Mouse (Mus musculus): ENCODE data around the gene Vmn1r88.

The Vmn1r88 gene

GRCm38 (mm10) chr7:13159268-13159667, at the start of gene Vmn1r88:
TSS of gene Vmn1r88 (plus strand) at chr7:13159568.
- no peak for DNase-seq

- DNase-seq = no peak
Measured at GRCm38 (mm10) chr7:13119817-13120216, 39.6 kb upstream of the Vmn1r88 start, which contains the start of gene Vmn1r86. TSS of gene Vmn1r86 (minus strand) at chr7:13119917.

- peak; percentile 18 for DNase-seq
Measured at GRCm38 (mm10) chr7:13123554-13124153, 35.7 kb upstream of the Vmn1r88 start.

GRCm38 (mm10) chr7:13131856-13132255, 27.5 kb upstream of the Vmn1r88 start:
- no peak for DNase-seq

- no peak for DNase-seq
Measured at GRCm38 (mm10) chr7:13137340-13137739, 22.0 kb upstream of the Vmn1r88 start.

- no peak for DNase-seq
Measured at GRCm38 (mm10) chr7:13140057-13140456, 19.3 kb upstream of the Vmn1r88 start, which contains the start of gene Vmn1r87. TSS of gene Vmn1r87 (minus strand) at chr7:13140157.

- DNase-seq = no peak
Measured at GRCm38 (mm10) chr7:13212720-13213119, 53.4 kb downstream of the Vmn1r88 start, which contains the start of gene Vmn1r89. TSS of gene Vmn1r89 (plus strand) at chr7:13213020.
